ENCODE assay signal across 8 mouse cellular contexts in the genomic region with DNA sequence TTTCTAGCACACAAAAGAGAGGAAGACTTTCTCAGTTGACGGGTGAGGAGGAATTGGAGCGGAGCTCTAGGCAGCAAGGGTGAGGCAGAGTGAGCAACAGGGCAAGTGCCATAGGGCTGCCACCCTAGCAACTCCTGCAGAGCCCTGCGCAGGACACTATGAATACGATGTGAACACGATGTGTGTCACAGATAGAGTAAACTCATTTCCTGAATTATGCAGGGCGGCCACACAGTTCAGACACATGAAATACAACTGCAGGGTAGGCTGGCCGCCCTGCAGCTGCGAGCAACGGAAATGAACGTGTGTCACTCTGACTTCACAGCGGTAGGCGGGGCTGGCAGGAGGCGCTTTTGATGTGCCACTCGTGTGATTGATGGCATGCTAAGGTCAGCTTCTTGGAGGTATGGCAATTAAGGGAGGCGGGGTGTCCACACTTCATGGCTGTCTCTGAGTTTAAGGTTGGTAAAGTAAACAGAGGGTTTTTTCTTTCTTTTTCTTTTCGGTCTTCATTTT.
A peak's percentile ranks its signal among the peaks of the same experiment; 100 is the strongest.
DNase-seq lines count a peak whose midpoint lies in the region; ATAC-seq and TF ChIP-seq lines count a peak whose summit lies in the region.

No protein-coding gene starts in this region.

- ATAC-seq in heart, postnatal 0 days (ENCODE audit: insufficient read depth, low read depth): no peak
- ATAC-seq in megakaryocyte progenitor cell, adult 5-6 weeks (replicated peaks; ENCODE audit: poor library complexity): peak; percentile 98

- intact Hi-C loops in heart, postnatal 14 days (cut with DNase I): no loop called here
- intact Hi-C loops in left cerebral cortex, postnatal 25 days (cut with DNase I): no loop called here

- no peaks in the 10 kb centered on the region for H3K9me3 ChIP-seq in heart, postnatal 0 days (replicated peaks; ENCODE audit: control insufficient read depth, low read length)
- no peaks in the 10 kb centered on the region for H3K9me3 ChIP-seq in midbrain, embryonic 10.5 days (replicated peaks)

- H3K27me3 ChIP-seq in heart, postnatal 0 days (ENCODE audit: control insufficient read depth, insufficient read depth, low read length): no peaks in the 10 kb centered on the region
- H3K27me3 ChIP-seq in midbrain, embryonic 10.5 days (ENCODE audit: low read depth, poor library complexity, severe bottlenecking): no peaks in the 10 kb centered on the region

- H3K4me3 ChIP-seq in heart, postnatal 0 days (ENCODE audit: low read depth, low read length): no peak overlapping the region
- no peak overlapping the region for H3K4me3 ChIP-seq in midbrain, embryonic 10.5 days

- DNase-seq in heart, adult 11 months: peak; percentile 89
- DNase-seq in heart, postnatal 14 days: no peak
- DNase-seq in heart, postnatal 0 days (ENCODE audit: low spot score): no peak
- DNase-seq in kidney, postnatal 4 days: peak; percentile 69 to 78
- DNase-seq in thymus, postnatal 0 days (ENCODE audit: low spot score): peak; percentile 93
- DNase-seq in midbrain, embryonic 10.5 days (ENCODE audit: low spot score): no peak
- no peak for DNase-seq in left cerebral cortex, postnatal 25 days (ENCODE audit: low spot score in 2 of 2)

- peak overlapping the region; percentile 27; the same call in 1 of the 2 replicates for H3K4me2 ChIP-seq in heart, postnatal 0 days (ENCODE audit: low read depth, low read length)

- peaks cover 6% of the 10 kb centered on the region; the same call in 1 of the 2 replicates for H3K4me1 ChIP-seq in heart, postnatal 0 days (ENCODE audit: control insufficient read depth, insufficient read depth)
- H3K4me1 ChIP-seq in midbrain, embryonic 10.5 days: peaks cover 38% of the 10 kb centered on the region

- no peak overlapping the region for H3K9ac ChIP-seq in heart, postnatal 0 days (replicated peaks; ENCODE audit: low read depth, low read length)

- H3K27ac ChIP-seq in heart, postnatal 0 days (ENCODE audit: low read depth): peak overlapping the region; percentile 36; the same call in 1 of the 2 replicates
- H3K27ac ChIP-seq in midbrain, embryonic 10.5 days (replicated peaks): no peak overlapping the region

- no peak for TF ChIP-seq EP300 in heart, postnatal 0 days (IDR thresholded peaks at IDR 0.05; ENCODE audit: low read depth)

- TF ChIP-seq CTCF in heart, postnatal 0 days (IDR thresholded peaks at IDR 0.05; ENCODE audit: low read depth): no peak

- no peaks in the 10 kb centered on the region for H3K36me3 ChIP-seq in heart, postnatal 0 days (replicated peaks; ENCODE audit: control insufficient read depth, insufficient read depth, low read length)
- H3K36me3 ChIP-seq in midbrain, embryonic 10.5 days: no peaks in the 10 kb centered on the region

- 43% methylated on average over 16 of the region's 16 CpGs for WGBS in heart, postnatal 0 days
- 78% methylated on average over 16 of the region's 16 CpGs for WGBS in midbrain, embryonic 10.5 days

Comparison
In these comparisons a context has a peak if more than half of its experiments do, and no peak if none do; other contexts are left out.
1. DNase-seq: peak in heart, adult 11 months (single experiment), kidney, postnatal 4 days (2 of 2) and thymus, postnatal 0 days (single experiment); none in heart, postnatal 14 days (0 of 2), heart, postnatal 0 days (single experiment), midbrain, embryonic 10.5 days (single experiment) and left cerebral cortex, postnatal 25 days (0 of 2).